Mouse (Mus musculus) right cerebral cortex, adult 18-20 months (tissue): ENCODE measurements at regions not wholly inside any gene's neighbourhood (a gene's known extent, or its start where the extent isn't known, plus 50 kb on each side); places are given as distances from the start of the nearest gene placed in this dataset.
"Not testable (repeated sequence)": the region's sequence is repeated elsewhere in the genome, so short reads cannot be mapped to it uniquely, and the experiment has no call there.

Experiments used
- DNase-seq: peaks from one replicate; pipeline ENCODE4 v3.0.0; 2022; ENCODE audit warnings: mixed read lengths

GRCm38 (mm10) chr17:61337094-61337493, 1544.0 kb downstream of the Efna5 start:
- DNase-seq: no peak

- DNase-seq: no peak
Measured at GRCm38 (mm10) chr17:61325401-61325800, 1555.7 kb downstream of the Efna5 start.

- DNase-seq: no peak
Measured at GRCm38 (mm10) chr17:61320865-61321264, 1560.3 kb downstream of the Efna5 start.

- no peak for DNase-seq
Measured at GRCm38 (mm10) chr17:61313424-61313823, 1567.7 kb downstream of the Efna5 start.

- no peak for DNase-seq
Measured at GRCm38 (mm10) chr17:61311189-61311588, 1569.9 kb downstream of the Efna5 start.

GRCm38 (mm10) chr17:61303611-61304010, 1577.5 kb downstream of the Efna5 start:
- no peak for DNase-seq

GRCm38 (mm10) chr17:61301984-61302383, 1579.1 kb downstream of the Efna5 start:
- DNase-seq: peak; percentile 1

- DNase-seq: no peak
Measured at GRCm38 (mm10) chr17:61301171-61301570, 1579.9 kb downstream of the Efna5 start.

GRCm38 (mm10) chr17:61291129-61291528, 1590.0 kb downstream of the Efna5 start:
- no peak for DNase-seq

- no peak for DNase-seq
Measured at GRCm38 (mm10) chr17:61288590-61288989, 1592.5 kb downstream of the Efna5 start.

GRCm38 (mm10) chr17:61273631-61274030, 1607.5 kb downstream of the Efna5 start:
- peak; percentile 9 for DNase-seq

GRCm38 (mm10) chr17:61256526-61256925, 1624.6 kb downstream of the Efna5 start:
- not testable (repeated sequence) for DNase-seq

GRCm38 (mm10) chr17:61248411-61248810, 1632.7 kb downstream of the Efna5 start:
- DNase-seq: no peak

- no peak for DNase-seq
Measured at GRCm38 (mm10) chr17:61217198-61217722, 1663.9 kb downstream of the Efna5 start.

GRCm38 (mm10) chr17:61204316-61204715, 1676.8 kb downstream of the Efna5 start:
- DNase-seq: no peak

- not testable (repeated sequence) for DNase-seq
Measured at GRCm38 (mm10) chr17:61187880-61188279, 1693.2 kb downstream of the Efna5 start.

- no peak for DNase-seq
Measured at GRCm38 (mm10) chr17:61176586-61176985, 1704.5 kb downstream of the Efna5 start.

GRCm38 (mm10) chr17:61159437-61159836, 1721.7 kb downstream of the Efna5 start:
- no peak for DNase-seq

- no peak for DNase-seq
Measured at GRCm38 (mm10) chr17:61137006-61137405, 1744.1 kb downstream of the Efna5 start.

GRCm38 (mm10) chr17:61127767-61128166, 1753.3 kb downstream of the Efna5 start:
- DNase-seq: no peak

GRCm38 (mm10) chr17:61106302-61106701, 1774.8 kb downstream of the Efna5 start:
- no peak for DNase-seq

- no peak for DNase-seq
Measured at GRCm38 (mm10) chr17:61060450-61060849, 1820.7 kb downstream of the Efna5 start.

GRCm38 (mm10) chr17:61058471-61058870, 1822.6 kb downstream of the Efna5 start:
- no peak for DNase-seq

- DNase-seq: no peak
Measured at GRCm38 (mm10) chr17:61033544-61034251, 1847.4 kb downstream of the Efna5 start.

- DNase-seq: no peak
Measured at GRCm38 (mm10) chr17:61018647-61019046, 1862.5 kb downstream of the Efna5 start.
